Mouse (Mus musculus): ENCODE measurements around the gene Rsu1.
A peak's percentile ranks its signal among the peaks of the same experiment; 100 is the strongest.

The Rsu1 gene

DNA sequence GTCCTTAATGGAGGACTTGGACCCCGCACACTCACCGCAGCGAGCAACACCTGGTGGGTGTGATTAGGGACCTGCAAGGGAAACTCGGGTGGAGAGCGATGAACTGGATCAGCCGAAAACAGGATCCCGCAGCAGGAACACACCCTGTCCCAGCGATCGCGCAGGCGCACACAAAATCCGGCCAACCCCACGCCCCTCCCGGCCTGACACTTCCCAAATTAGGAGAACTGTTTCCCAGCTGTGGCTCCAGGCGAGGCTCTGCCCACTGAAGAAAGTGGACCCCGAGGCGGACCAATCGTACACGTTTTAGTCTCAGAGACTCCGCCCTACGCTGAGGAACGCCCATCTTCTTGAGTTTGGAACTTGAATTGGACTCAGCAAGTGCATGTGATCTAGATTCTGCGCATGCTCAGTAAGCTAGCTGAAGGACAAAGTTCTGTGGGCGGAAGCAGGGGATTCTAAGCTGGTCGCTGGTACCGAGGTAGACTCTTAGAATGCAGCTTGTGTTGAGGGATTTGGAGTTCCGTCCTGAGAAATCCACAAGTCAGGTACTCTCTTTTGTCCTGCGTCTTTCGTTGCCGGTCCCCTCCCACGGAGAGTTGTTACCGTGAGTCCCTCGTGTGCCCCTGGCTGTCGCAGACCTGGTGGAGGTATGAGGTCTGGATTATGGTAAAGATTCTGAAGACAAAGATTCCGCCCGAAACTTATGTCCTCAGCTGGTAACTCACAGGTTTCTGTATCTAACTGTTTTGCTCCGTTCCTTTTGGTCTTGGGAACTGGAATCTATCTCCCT lies at the start of gene Rsu1:
Rsu1 (minus strand) TSS at position 251 of the 793 bp plus-strand sequence.
- DNase-seq = peak; percentile 99

DNA sequence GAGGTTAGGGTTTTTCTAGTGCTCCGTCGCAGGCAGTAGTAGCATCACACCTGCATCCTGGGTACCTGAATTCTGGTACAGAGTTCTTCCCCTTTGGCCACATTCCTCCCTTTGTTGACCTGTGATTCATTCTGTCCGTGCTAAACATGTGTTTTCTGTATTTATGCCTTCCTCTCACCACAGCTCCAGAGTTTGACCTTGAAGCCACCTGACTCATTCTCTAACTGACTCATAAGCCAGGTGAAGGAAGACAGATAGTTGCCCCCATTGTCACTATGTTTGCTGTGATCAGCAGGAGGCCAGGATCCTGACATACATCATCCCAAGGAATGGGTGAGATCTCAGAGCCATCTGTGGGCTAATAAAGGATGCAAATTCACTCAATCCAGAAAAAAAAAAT lies 32.2 kb upstream of the Rsu1 start:
- DNase-seq = no peak

DNA sequence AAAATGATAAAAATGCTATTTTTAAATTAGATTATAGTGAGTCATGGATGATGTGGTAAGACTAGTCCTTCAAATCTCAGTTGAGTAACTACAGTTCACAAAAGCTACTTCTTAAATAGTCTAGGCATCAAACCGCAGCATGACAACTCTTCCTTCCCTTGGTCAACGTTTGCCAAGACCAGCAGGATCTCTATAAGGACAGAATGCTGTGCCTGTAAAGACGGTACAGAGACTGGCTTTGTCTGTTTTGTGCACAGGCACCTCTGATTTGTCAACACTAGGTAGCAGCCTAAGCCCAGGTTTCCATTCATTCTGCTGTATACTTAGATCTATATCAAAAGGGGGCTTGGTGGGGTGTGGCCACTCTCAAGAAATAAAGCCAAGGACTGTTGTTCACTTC lies 27.8 kb upstream of the Rsu1 start:
- no peak for DNase-seq

GRCm38 (mm10) chr2:13297733-13298132 lies 26.5 kb upstream of the Rsu1 start:
- no peak for DNase-seq

GRCm38 (mm10) chr2:13290661-13291060 lies 19.4 kb upstream of the Rsu1 start:
- DNase-seq = no peak

GRCm38 (mm10) chr2:13290070-13290469 lies 18.9 kb upstream of the Rsu1 start:
- DNase-seq = no peak

DNA sequence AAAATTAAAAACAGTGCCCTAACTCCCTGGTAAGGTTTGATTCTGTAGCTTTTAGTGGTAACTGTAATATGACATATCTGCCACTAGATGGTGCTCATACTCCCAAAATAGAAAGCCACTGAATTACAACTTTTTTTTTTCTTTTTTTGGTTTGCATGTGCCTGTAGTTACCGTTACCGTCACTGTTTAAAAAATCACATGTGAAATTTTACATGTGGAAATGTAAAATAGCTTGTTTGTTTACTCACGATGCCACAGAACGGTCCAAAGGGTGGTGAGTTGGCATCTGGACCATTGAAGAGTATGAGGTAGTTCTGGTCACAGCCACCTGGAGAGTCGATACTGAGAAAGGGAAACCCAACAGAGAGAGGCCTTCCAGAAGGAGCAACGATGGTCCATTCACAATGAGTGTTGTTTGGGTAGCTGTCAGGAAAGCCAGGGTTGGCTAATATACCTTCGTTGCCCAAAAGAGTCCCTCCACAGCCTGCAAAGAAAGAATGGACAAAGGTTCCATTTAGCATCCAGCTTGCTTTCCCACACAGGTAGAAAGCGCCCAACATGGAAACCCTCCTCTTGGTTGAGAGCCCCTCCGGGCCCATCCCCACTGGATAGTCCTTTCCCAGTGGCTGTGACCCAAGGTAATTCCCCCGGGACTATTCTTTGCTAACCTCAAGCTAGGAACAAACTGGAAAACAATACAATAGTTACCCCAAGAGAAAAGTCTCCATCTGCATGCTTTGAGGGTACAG lies 7.1 kb upstream of the Rsu1 start:
- no peak for DNase-seq

DNA sequence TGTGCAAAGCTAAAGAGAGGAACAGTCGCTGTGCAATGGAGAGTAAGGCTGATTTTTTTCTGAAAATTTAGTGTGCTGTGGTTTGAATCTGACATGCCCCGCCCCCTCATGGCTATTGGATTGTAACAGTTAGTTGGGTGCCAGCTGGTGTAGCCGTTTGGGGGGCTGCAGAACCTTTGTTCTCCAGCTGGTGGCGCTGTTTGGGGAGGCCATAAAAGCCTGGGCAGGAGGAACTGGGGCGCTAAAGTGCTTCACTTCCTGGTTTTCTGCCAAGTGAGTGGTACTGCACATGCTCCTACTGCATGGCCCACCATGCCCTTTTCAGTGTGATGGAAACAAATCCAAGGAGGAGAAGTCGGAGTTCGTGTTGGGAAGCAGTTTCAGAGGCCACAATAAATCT lies 4.7 kb upstream of the Rsu1 start:
- DNase-seq = no peak

DNA sequence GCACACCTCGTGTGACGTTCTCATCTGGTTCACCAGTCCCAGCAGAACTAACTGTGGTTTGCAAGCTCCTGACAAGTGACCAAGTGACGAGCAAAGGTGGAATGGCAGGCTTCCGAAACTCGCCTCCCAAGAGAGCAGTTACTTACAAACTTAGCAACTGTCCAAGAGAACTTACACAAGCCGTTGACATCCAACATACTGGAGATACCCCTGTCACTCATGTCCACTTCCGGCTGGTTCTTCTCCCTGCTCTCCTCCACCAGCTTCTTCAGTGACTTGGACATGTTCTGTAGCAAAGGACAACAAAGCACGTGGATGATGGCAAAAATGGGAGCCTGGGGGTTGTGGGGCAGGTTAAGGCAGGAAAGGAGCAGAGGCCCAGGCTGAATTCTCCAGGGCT lies 479 bp downstream of the Rsu1 start:
- DNase-seq = no peak

GRCm38 (mm10) chr2:13268681-13269293 lies 2.4 kb downstream of the Rsu1 start:
- no peak for DNase-seq

- DNase-seq = no peak
Measured at GRCm38 (mm10) chr2:13264875-13265274, 6.3 kb downstream of the Rsu1 start.

- no peak for DNase-seq
Measured at GRCm38 (mm10) chr2:13263150-13263549, 8.1 kb downstream of the Rsu1 start.

DNA sequence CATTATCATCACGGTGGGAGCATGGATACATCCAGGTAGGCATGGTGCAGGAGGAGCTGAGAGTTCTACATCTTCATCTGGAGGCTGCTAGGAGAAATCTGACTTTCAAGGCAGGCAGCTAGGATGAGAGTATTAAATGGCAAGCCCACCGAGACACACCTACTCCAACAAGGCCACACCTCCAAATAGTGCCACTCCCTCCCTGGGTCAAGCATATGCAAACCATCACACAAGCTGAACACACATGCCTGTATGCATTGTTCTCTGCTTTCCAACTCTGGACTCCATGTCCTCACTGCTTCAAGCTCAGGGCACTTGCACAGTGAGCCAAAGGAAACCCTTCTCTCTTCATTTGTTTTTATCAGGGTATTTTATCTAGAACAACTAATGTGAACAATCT lies 12.6 kb downstream of the Rsu1 start:
- DNase-seq = no peak

GRCm38 (mm10) chr2:13240711-13241110 lies 30.5 kb downstream of the Rsu1 start:
- no peak for DNase-seq

GRCm38 (mm10) chr2:13237140-13237901 lies 33.9 kb downstream of the Rsu1 start:
- DNase-seq = peak; percentile 22 to 23

DNA sequence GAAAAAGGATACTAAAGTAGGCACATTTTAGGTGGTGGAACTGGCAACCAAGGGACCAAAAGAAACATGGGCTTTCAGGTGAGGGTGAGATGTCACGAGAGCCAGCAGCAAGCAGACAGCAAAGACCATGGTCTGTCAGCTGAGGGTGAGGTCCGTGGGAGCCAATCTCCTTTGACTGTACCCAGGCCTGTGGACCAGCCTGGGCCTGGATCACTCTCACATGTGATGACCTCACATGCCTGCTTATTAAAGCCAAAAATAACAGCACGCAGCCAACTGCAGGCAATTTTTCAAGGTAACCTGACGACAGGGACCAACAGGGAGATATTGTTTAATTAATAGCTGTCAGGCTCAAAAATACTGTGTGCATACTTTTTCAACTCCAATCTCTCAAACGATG lies 35.5 kb downstream of the Rsu1 start:
- peak in 1 of 2 experiments; percentile 4 for DNase-seq

DNA sequence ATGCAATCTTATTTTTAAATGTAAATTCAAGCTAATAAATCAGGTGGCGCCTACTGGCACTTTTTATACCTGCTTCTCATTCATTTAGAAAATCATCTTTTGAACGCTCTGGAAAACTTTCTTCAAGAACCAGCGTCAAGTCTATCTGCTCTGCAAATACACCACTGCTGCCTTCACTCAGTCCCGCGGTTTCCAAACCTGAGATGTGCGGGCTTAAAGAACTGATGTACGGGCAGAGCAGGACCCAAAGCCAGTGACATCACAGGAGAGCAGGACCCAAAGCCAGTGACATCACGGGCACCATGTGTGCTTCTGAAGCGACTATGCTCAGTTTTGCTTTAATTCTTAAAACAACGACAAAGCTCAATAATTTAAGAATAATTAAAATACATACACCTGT lies 36.4 kb downstream of the Rsu1 start:
- DNase-seq = no peak

- peak in 1 of 2 experiments; percentile 5 for DNase-seq
Measured at GRCm38 (mm10) chr2:13233902-13234301, 37.3 kb downstream of the Rsu1 start.

DNA sequence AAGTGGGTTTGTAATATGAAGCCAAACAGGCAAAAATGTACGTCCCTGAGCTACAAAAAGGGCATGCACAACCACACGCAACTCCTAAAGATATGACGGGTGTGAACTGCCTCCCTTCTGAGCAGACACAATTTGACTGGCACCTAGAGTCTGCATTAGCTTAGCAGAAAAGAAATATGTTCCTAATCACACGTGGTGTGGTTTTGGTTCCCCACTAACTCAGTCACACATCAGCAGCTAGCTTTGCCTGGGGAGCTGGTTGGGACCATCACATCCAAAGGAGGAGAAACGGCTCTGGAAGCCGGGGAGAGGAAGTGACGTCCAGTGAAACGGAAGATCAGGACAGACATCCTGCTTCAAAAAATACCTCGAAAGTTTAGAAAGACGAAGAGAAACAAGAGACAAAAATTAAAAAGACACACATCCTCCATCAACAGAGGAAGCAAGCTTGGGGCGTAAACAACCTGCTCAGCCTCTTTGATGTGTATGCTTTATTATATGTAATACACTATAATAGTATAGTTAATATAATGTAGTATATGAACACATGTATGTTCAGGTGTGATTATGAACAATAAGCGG lies 37.9 kb downstream of the Rsu1 start:
- no peak for DNase-seq

DNA sequence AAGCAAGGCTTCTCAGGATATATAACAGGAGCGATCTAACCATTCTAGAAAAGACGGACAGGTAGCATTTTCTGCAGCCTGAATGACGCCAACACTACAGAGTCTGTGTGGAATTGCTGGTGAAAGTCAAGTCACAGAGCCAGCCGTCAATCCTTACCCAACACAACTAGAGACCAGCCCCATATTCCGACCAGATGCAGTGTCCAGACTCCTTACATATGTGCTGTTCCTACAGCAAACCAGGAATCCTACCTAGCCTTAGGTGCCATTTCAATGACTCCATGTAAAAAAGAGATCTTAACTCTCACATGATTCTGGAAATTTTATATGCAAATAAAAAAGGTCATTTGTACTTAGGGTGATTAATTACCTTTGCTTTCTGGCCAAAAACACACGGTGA lies 38.9 kb downstream of the Rsu1 start:
- DNase-seq = no peak

GRCm38 (mm10) chr2:13229686-13230085 lies 41.5 kb downstream of the Rsu1 start:
- DNase-seq = no peak

DNA sequence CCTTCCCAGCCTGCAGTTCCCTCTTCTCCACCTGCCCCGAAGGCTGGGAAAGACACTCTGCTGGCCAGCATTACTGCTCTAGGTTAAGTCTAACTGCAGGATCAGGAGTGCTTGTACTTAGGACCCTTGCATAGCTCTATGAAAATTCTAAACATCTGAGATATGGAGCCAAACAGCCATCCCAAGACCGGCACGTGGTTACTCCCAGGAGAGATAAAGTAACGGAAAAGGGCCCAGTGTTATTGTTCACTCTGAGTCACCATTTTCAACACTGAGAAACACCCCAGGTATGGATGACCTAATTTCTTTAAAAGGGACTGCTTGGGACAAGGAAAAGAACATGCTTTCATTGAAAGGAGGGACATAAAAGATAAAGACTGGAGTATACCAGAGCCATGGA lies 45.2 kb downstream of the Rsu1 start:
- DNase-seq = no peak

DNA sequence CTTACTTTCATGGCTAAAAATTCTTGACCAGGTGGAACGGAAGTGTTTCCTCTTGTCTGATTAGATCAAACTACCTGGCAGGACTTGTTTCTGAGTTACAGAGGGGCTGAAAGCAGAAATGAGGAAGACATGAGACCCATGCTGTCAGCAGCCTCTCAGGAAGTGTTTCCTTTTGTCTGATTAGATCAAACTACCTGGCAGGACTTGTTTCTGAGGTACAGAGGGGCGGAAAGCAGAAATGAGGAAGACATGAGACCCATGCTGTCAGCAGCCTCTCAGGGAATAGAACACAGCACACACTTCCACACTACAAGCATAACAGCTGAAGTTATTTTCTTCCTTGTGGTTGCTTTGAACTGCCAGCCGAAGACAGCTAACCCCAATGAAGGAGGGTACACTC lies 46.7 kb downstream of the Rsu1 start:
- no peak for DNase-seq
